Mouse (Mus musculus) erythroid progenitor cell, adult 5-6 weeks (primary cell): ENCODE measurements around the gene Chaf1a. TPM values are rescaled to one million over a fixed set of nuclear protein-coding genes. Genes with fewer than 3 reads are reported as not detected.

Experiments used
- ATAC-seq: replicated peaks from 2 replicates; pipeline ENCODE4 v1.8.0; 2016; ENCODE audit warnings: moderate number of reproducible peaks, mild to moderate bottlenecking, moderate TSS enrichment, inconsistent platforms; ENCODE audit not compliant: poor library complexity, low FRiP score, severe bottlenecking
- total RNA-seq, 2 experiments: library from RNA; stranded (forward) in 1 of 2; stranded (reverse) in 1 of 2; fragments of 150-400 nt in 1 of 2; fragments of 186-747, 209-891 nt in 1 of 2; gene quantifications; 2 replicates each; pipeline versions ENCODE4 v1.2.3 to v1.2.4; 2015 to 2017; ENCODE audit warnings: low replicate concordance in 2 of 2

The Chaf1a gene
- total RNA-seq, 2 experiments from 2014 or later: 26.4 to 32.6 TPM

DNA sequence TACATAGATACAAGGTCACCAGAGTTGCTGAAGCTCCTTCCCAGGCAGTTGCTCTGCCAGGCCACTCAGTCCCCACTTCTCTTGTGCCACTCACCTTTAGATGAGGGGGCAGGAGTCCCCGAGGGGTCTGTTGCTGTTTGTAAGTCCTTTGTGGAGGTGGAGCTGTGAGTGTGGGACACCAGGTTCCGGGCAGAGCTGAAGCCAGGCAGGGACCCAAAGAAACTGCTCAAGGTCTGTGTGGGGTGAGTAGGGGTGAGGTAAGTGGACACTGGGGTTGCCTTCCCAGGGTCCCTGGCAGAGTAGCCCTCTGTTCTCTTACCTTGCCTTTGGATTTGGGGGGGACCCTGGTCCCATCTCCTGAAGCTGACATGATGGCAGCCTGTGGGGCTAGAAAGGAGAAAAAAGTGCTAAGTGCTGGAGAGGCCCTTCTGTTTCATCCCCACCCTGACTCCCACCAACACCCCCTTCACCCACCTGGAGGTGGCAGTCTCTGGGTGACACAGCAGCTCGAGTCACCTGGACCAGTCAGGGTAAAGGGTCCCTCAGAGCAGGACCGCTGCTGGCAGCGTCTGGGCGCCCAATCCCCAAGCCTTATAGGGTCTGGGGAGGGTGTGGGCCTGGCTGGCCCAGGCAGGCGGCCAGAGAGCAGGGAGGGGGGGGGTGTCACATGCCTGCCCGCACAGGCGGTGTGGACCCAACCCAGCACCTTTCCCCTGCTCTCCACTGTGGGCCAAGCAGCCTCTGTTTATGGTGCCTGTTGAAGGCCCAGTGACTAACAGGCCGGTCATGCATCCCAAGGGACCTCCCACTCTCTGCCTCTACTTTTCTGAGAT is 69.2 kb downstream of the Chaf1a start, which contains the start of gene Plin4:
Gene Plin4 (minus strand): TSS at position 585 of the 833 bp plus-strand sequence.
- no peak for ATAC-seq

DNA sequence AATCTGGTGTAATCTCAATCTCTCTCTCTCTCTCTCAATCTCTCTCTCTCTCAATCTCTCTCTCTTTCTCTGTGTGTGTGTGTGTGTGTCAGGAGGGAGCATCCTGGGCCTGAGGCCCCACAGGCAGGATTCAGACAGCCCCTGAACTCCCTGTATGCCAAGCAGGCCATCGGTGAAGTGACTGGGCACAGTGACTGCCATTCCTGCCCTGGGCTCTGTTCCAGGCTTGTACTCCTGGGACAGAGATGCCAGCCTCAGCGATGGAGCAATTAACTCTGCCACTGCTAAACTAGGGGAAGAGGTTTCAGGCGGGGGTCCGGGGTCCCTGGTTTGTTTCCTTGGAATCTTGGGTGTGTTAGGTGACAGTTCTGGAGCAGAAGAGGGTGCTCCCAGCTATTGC is 70.3 kb downstream of the Chaf1a start:
- ATAC-seq: no peak

DNA sequence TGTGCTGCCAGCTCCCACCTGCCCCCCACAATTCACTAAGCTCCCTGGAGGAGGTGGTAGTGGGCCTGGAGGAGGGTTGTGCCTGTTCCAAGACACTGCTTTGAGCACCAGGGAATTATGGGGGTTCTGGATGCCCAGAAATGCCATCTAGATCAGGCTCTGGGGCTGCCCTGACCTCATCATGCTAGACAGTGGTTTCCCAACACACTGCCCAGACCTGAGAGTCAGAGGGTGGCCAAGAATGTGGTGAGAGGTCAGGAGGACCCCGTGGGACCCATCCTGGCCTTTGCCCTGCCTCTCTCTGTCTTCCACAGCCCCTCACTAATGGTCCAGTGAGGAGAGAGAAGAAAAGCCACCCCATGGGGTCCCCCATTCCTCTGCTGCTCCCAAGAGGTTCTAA is 70.8 kb downstream of the Chaf1a start:
- no peak for ATAC-seq

DNA sequence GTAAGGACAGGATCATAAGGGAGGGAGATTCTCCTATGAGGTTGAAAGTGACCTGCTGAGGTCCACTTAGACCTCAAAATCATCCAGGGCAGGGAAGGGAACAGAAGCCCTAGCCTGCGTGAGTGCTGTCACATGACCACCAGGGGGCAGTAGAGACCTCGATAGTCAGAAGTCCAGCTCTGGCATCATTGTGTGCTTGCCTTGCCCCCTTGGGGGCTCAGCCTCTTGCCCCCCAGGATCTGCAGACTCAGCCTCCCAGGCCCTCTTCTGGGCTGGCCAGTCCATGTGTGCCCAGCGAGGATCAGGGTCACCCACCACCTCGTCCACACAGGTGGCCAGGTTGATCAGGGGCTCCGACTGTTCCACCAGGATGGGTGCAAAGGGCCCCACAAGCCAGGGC is 71.6 kb downstream of the Chaf1a start:
- ATAC-seq: peak; percentile 64

DNA sequence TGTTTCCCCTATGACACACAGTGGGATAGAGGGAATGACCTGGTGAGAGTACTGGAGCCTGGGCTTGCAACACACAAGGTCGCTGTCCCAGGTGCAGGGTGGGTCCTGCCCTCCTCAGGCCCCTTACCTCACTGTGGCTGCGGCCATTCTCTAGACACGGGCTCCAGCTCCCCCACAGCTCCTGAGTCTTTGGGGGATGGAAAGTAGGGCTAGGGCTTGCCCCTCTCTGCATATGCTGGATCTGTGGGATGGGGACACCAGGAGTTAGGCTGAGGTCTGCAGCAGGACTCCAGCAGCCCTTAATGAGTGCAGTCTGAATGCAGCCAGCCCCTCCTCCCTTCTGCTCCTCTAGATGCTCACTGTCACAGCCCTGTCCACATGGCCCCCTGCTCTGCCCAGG is 72.5 kb downstream of the Chaf1a start:
- ATAC-seq: no peak

DNA sequence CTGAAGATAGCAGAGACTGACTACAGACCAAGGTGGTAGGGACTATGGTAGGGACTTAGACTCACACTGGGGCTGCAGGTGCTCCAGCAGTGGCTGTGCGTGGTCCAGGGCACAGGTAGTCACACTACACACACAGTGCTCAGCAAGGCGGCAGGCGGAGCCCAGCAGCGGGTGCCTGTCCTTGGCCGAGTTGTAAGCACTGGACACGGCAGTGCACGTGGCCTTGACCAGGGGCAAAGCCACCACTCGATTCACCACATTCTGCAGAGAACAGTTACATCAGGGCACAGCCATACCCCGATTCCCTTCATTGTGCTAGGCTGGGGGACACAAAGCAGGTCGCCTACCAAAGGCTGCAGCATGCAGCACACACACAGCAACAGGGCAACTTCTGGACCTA is 76.0 kb downstream of the Chaf1a start:
- no peak for ATAC-seq

DNA sequence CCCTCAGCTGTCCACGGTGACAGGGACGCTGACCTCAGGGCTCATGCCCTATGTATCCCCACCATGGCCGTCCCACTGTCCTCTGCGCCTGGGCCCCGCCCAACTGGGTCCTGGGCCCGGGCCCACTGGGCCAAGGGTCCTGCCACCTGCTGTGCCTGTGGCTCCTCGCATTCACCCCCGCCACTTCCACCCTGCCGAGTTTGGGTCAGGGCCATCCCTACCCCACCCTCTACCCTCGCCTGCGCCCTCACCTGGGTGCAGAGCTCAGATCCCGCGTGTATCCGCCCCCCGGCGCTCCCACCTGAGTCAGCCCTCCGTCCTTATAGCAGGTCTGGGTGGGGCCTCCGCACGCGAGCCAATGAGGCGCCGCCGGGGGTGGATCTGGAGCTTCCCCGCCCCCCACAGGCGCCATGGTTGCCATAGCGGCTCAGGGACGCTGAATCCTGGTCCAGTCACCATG is 77.0 kb downstream of the Chaf1a start, which contains the start of gene Plin5:
Gene Plin5 (minus strand): TSS at position 346 of the 460 bp plus-strand sequence.
- ATAC-seq: no peak

DNA sequence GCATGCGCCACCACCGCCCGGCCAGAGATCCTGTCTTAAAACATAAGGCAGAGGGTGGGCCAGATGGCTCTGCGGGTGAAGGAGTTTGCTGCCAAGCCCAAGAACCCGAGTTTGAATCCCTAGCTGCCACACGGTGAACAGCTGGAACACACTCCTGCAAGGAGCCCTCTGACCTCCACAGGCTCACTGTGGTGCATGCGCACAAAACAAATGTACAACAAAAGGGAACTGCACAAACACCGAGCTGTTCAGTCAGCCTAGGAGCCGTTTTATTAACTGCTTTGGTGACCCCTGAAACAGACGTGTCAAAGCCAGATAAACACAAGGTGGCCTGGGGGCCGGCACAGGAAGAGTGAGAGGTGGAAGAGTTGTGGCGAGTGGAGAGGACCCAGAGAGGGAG is 79.2 kb downstream of the Chaf1a start:
- no peak for ATAC-seq

DNA sequence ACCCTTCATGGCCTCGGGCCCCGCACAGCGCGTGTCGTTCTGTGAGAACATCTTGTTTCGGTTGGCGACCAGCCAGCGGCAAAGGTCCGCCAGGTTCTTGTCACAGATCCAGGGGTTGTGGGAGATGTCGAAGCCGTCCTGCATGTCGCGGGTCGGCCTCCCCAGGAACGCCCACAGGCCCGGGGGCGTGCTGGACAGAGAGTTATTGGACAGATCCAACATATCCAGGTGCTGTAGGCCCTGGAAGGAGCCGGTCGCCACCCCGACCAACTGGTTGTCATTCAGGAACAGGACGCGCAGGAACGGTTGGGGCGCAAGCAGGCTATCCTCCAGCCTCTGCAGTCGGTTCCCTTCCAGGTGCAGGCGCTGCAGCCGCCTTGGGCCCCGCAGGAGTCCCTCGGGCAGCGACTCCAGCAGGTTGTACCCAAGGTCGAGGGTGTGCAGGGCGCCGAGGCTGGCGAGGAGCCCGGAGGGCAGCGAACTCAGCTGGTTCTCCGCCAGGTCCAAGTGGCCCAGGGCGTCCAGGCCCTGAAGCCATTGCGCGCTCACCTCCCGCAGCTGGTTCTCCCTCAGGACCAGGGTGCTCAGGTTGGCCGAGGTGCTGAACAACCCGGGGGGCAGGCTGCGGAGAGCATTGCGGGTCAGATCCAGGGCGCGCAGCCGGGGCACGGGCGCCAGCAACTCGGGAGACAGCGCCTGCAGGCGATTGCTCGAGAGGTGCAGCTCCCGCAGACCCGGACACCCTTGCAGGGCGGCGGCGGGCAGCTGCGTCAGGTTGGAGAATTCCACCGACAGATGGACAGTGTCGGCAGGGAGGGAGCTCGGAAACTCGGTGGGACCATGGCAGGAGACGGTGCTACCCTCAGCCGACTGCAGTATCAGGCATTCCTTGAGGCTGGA is 80.0 kb downstream of the Chaf1a start:
- ATAC-seq: no peak

DNA sequence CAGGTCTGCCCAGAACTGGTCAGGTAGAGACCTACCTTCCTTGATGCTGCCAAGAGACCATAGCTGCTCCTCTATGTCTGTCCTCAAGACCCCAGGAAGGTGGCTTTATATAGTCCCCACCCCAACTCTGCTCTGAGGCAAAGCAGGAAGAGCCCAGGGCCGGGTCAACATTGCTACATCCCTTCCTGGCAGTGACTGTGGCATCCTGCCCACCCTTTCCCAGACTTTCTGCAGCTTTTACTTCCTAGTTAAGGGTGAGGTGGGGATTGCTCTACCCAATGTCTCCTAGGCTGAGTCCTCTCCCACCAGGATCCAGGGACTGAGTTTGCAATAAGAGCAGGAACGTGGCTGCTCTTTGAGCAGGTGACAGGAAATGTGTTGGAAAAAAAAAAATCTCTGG is 81.6 kb downstream of the Chaf1a start, which contains the start of gene Lrg1:
Gene Lrg1 (minus strand): TSS at position 176 of the 400 bp plus-strand sequence.
- no peak for ATAC-seq

Other genes starting within 250 kb of the Chaf1a start
- 1.3 TPM in 1 of 2 replicates, not detected in the other for gene Zfp119a, start 161.5 kb upstream of the Chaf1a start, total RNA-seq (2015; ENCODE audit: low replicate concordance)
- 1.0 and 2.8 TPM in 2 replicates for gene Zfp119a, start 161.5 kb upstream of the Chaf1a start, total RNA-seq (2017; ENCODE audit: low replicate concordance)
- gene Zfp959, start 148.3 kb upstream of the Chaf1a start, total RNA-seq (2015; ENCODE audit: low replicate concordance): 5.0 and 9.0 TPM in 2 replicates
- gene Zfp959, start 148.3 kb upstream of the Chaf1a start, total RNA-seq (2017; ENCODE audit: low replicate concordance): 3.6 and 5.7 TPM in 2 replicates
- gene Zfp119b, start 90.9 kb upstream of the Chaf1a start, total RNA-seq (2015; ENCODE audit: low replicate concordance): 1.4 TPM in 1 of 2 replicates, not detected in the other
- 1.2 and 6.4 TPM in 2 replicates for gene Zfp119b, start 90.9 kb upstream of the Chaf1a start, total RNA-seq (2017; ENCODE audit: low replicate concordance)
- gene Ebi3, start 87.8 kb upstream of the Chaf1a start, total RNA-seq (2015; ENCODE audit: low replicate concordance): 5.4 and 6.8 TPM in 2 replicates
- 4.0 and 16.4 TPM in 2 replicates for gene Ebi3, start 87.8 kb upstream of the Chaf1a start, total RNA-seq (2017; ENCODE audit: low replicate concordance)
- 3.8 and 5.4 TPM in 2 replicates for gene Yju2, start 81.3 kb upstream of the Chaf1a start, total RNA-seq (2015; ENCODE audit: low replicate concordance)
- 1.7 and 5.4 TPM in 2 replicates for gene Yju2, start 81.3 kb upstream of the Chaf1a start, total RNA-seq (2017; ENCODE audit: low replicate concordance)
- not detected in 2 replicates for gene Shd, start 70.0 kb upstream of the Chaf1a start, total RNA-seq (2015; ENCODE audit: low replicate concordance)
- gene Shd, start 70.0 kb upstream of the Chaf1a start, total RNA-seq (2017; ENCODE audit: low replicate concordance): not detected in 2 replicates
- not detected in 2 replicates for gene Fsd1, start 53.9 kb upstream of the Chaf1a start, total RNA-seq (2015; ENCODE audit: low replicate concordance)
- not detected in 2 replicates for gene Fsd1, start 53.9 kb upstream of the Chaf1a start, total RNA-seq (2017; ENCODE audit: low replicate concordance)
- not detected in 2 replicates for gene Stap2, start 34.9 kb upstream of the Chaf1a start, total RNA-seq (2015; ENCODE audit: low replicate concordance)
- gene Stap2, start 34.9 kb upstream of the Chaf1a start, total RNA-seq (2017; ENCODE audit: low replicate concordance): 0.98 TPM in 1 of 2 replicates, not detected in the other
- gene Mpnd, start 34.7 kb upstream of the Chaf1a start, total RNA-seq (2015; ENCODE audit: low replicate concordance): 4.0 and 6.7 TPM in 2 replicates
- gene Mpnd, start 34.7 kb upstream of the Chaf1a start, total RNA-seq (2017; ENCODE audit: low replicate concordance): 2.3 and 35.3 TPM in 2 replicates
- 14.4 and 14.7 TPM in 2 replicates for gene Sh3gl1, start 3.8 kb upstream of the Chaf1a start, total RNA-seq (2015; ENCODE audit: low replicate concordance)
- gene Sh3gl1, start 3.8 kb upstream of the Chaf1a start, total RNA-seq (2017; ENCODE audit: low replicate concordance): 27.6 and 28.1 TPM in 2 replicates
- 4.7 and 8.4 TPM in 2 replicates for gene Ubxn6, start 34.6 kb downstream of the Chaf1a start, total RNA-seq (2015; ENCODE audit: low replicate concordance)
- 1.9 and 5.6 TPM in 2 replicates for gene Ubxn6, start 34.6 kb downstream of the Chaf1a start, total RNA-seq (2017; ENCODE audit: low replicate concordance)
- gene Hdgfl2, start 39.2 kb downstream of the Chaf1a start, total RNA-seq (2015; ENCODE audit: low replicate concordance): 36.5 and 71.4 TPM in 2 replicates
- gene Hdgfl2, start 39.2 kb downstream of the Chaf1a start, total RNA-seq (2017; ENCODE audit: low replicate concordance): 125 and 144 TPM in 2 replicates
- gene Plin4, start 69.4 kb downstream of the Chaf1a start, total RNA-seq (2015; ENCODE audit: low replicate concordance): not detected in 2 replicates
- gene Plin4, start 69.4 kb downstream of the Chaf1a start, total RNA-seq (2017; ENCODE audit: low replicate concordance): not detected in 2 replicates
- not detected in 2 replicates for gene Plin5, start 77.2 kb downstream of the Chaf1a start, total RNA-seq (2015; ENCODE audit: low replicate concordance)
- gene Plin5, start 77.2 kb downstream of the Chaf1a start, total RNA-seq (2017; ENCODE audit: low replicate concordance): not detected in 2 replicates
- 1.7 and 8.6 TPM in 2 replicates for gene Lrg1, start 81.6 kb downstream of the Chaf1a start, total RNA-seq (2015; ENCODE audit: low replicate concordance)
- 3.9 and 6.9 TPM in 2 replicates for gene Lrg1, start 81.6 kb downstream of the Chaf1a start, total RNA-seq (2017; ENCODE audit: low replicate concordance)
- 1.4 TPM in 1 of 2 replicates, not detected in the other for gene Sema6b, start 99.9 kb downstream of the Chaf1a start, total RNA-seq (2015; ENCODE audit: low replicate concordance)
- 0.83 TPM in 1 of 2 replicates, not detected in the other for gene Sema6b, start 99.9 kb downstream of the Chaf1a start, total RNA-seq (2017; ENCODE audit: low replicate concordance)
- 1.3 and 1.4 TPM in 2 replicates for gene Tnfaip8l1, start 122.0 kb downstream of the Chaf1a start, total RNA-seq (2015; ENCODE audit: low replicate concordance)
- gene Tnfaip8l1, start 122.0 kb downstream of the Chaf1a start, total RNA-seq (2017; ENCODE audit: low replicate concordance): 0.26 and 1.6 TPM in 2 replicates
- gene Mydgf, start 143.5 kb downstream of the Chaf1a start, total RNA-seq (2015; ENCODE audit: low replicate concordance): 9.6 and 11.2 TPM in 2 replicates
- gene Mydgf, start 143.5 kb downstream of the Chaf1a start, total RNA-seq (2017; ENCODE audit: low replicate concordance): 5.6 and 6.8 TPM in 2 replicates
- gene Dpp9, start 178.5 kb downstream of the Chaf1a start, total RNA-seq (2015; ENCODE audit: low replicate concordance): 5.8 and 11.7 TPM in 2 replicates
- gene Dpp9, start 178.5 kb downstream of the Chaf1a start, total RNA-seq (2017; ENCODE audit: low replicate concordance): 6.5 and 8.9 TPM in 2 replicates
- gene Fem1a, start 216.4 kb downstream of the Chaf1a start, total RNA-seq (2015; ENCODE audit: low replicate concordance): 7.2 and 8.4 TPM in 2 replicates
- 5.7 and 7.6 TPM in 2 replicates for gene Fem1a, start 216.4 kb downstream of the Chaf1a start, total RNA-seq (2017; ENCODE audit: low replicate concordance)
- gene Ticam1, start 236.3 kb downstream of the Chaf1a start, total RNA-seq (2015; ENCODE audit: low replicate concordance): 4.0 and 4.6 TPM in 2 replicates
- gene Ticam1, start 236.3 kb downstream of the Chaf1a start, total RNA-seq (2017; ENCODE audit: low replicate concordance): 1.4 and 2.6 TPM in 2 replicates